Mouse (Mus musculus) urinary bladder, adult 18-20 months (tissue): Measurements from ENCODE around the gene Pop7.

Experiments
- DNase-seq, 2 experiments: peaks; one replicate each; pipeline ENCODE4 v3.0.0; 2022; ENCODE audit warnings: low spot score in 2 of 2, mixed read lengths in 2 of 2

The Pop7 gene

DNA sequence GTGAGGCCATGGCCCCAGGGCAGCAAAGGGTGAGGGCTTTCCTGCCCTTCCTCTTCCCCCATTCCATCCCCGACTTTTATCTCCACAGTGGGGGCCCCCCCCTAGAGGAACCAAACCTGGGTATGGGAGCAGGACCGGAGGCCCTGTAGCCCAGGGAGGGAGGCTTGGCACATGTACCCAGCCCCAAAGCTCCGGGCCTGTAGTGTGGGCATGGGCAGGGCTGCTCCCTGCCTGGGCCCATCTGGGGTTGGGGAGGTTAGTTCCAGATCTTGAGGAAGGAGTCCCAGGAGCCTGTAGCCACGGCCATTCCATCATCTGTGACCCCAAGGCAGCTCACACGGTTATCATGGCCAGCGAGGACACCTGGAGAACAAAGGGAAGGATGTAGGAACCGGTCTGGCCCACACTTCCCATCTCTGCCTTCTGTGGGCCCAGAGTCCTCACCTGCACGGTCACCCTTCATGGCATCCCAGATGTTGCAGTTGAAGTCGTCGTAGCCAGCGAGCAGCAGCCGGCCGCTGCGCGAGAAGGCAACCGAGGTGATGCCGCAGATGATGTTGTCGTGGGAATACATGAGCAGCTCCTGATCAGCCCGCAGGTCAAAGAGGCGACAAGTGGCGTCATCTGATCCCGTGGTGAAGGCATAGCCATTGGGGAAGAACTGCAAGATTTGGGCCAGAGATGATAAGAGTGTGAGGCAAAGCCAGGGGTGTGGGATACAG lies 26.1 kb upstream of the Pop7 start:
- no peak for DNase-seq

- DNase-seq, result no peak
Observed at GRCm38 (mm10) chr5:137527413-137527812, 25.1 kb upstream of the Pop7 start.

GRCm38 (mm10) chr5:137526192-137526936 lies 24.0 kb upstream of the Pop7 start:
- no peak for DNase-seq

GRCm38 (mm10) chr5:137525511-137525910 lies 23.2 kb upstream of the Pop7 start:
- DNase-seq, result no peak

DNA sequence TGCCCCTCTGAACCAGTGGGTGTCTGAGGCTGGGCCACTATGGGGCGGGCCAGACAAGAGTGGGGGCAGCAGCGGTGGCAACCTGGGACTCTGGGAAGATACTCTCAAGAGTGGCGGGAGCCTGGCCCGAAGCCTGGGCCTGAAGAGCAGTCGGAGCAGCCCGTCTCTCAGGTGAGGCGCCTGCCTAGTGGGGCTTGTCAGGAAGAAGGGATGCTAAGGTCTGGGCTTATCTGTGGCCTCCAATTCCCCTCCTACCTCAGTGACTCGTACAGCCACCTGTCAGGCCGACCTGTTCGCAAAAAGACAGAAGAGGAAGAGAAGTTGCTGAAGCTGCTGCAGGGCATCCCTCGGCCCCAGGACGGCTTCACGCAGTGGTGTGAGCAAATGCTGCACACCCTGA lies 22.4 kb upstream of the Pop7 start:
- DNase-seq, result no peak

DNA sequence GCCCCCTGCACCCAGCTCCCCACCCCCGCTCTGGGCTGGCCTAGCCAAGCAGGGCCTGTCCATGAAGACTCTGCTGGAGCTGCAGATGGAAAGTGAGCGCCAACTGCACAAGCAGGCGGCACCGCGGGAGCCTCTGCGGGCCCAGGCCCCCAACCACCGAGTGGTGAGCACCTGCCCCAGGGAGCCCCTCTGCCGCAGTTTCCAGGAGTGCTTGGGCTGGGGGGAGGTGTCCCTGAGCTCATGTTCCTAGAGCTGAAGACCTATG lies 21.9 kb upstream of the Pop7 start:
- no peak for DNase-seq

DNA sequence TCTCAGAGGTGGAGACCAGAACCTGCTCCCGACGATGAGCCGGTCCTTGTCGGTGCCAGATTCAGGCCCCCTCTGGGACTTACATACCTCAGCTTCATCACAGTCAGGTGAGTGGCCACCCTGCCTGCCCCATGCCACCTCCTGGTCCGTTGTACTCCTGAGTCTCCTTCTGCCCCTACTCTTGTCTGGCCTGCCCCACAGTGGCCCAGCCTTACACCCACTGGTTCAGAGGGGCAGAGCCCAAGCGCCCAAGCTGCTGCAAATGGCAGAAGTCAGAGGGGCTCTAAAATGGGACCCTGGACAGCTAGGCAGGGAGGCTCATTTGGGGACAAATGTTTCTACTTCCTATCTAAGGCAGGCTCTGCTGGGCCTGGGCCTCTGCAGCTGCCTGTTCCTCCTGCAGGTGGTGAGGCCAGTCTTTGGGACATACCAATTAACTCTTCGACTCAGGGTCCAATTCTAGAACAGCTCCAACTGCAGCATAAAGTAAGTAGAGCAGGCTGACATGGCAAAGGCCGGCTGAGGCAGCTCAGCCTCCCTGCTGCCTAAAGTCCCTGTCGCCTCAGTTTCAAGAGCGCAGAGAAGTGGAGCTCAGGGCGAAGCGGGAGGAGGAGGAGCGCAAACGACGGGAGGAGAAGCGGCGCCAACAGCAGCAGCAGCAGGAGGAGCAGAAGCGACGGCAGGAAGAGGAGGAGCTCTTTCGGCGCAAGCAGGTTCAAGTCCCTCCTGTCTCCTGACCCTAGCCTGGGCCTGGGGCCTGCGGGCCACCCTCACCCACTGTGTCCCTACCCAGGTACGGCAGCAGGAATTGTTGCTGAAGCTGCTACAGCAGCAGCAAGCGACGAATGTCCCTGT lies 21.3 kb upstream of the Pop7 start:
- no peak for DNase-seq

- DNase-seq, result no peak
Observed at GRCm38 (mm10) chr5:137522711-137523110, 20.4 kb upstream of the Pop7 start.

- no peak for DNase-seq
Observed at GRCm38 (mm10) chr5:137521861-137522260, 19.5 kb upstream of the Pop7 start.

DNA sequence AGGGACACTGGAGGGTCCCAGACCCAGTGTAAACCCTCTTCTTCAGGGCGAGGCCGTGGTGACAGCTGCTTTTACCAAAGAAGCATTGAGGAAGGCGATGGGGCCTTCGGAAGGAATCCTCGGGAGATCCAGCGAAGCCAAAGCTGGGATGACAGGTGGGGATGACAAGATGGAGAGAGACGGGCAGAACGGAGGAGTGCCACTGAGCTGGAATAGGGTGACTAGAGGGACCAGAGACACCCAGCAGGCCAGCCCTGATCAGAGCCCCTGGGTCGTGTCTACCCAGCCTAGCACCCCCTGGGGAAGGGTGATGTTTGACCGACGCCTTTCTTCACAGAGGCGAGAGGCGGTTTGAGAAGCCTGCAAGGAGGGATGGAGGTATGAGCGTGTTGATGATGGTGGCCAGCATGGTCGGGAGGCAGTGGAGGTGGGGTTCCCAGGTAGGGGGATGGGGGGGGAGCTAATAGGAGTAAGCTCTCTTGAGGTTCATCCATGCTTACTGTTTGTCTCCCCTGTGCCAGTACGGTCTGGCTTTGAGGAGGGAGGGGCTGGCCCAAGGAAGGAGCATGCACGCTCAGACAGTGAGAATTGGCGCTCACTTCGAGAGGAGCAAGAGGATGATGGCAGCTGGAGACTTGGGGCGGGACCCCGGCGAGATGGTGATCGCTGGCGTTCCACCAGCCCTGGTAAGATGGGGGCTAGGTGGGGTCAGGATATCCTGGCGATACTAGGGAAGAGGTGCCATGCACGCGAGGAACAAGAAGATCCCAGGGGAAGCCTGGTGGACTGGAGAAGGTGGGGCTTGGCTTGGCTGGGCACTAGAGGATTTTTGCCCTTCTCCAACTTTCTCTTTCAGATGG lies 17.6 kb upstream of the Pop7 start:
- no peak for DNase-seq

DNA sequence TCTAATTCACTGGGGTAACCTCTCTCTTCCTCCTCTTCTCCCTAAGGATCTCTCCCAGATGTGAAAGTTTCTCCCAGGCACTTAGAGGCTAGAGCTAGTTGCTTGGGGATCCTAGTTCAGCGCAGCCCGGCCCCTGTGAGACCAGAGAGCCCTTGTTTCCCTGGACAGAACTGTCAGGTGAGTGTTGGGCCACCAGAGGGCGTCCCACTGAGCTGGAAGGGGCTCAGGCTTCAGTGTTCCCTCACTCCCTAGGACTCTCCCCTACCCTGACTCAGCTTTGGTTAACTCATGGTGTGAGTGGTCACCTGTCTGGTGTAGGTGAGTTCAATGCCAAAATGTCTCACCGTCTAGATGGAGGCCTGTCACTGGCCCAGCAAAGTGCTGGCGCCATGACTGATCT lies 16.1 kb upstream of the Pop7 start, which contains the start of gene Gigyf1:
Gene Gigyf1 (plus strand): TSS at position 113 of the 400 bp plus-strand sequence.
- DNase-seq, result no peak

- DNase-seq, result no peak
Observed at GRCm38 (mm10) chr5:137514811-137515210, 12.5 kb upstream of the Pop7 start.

DNA sequence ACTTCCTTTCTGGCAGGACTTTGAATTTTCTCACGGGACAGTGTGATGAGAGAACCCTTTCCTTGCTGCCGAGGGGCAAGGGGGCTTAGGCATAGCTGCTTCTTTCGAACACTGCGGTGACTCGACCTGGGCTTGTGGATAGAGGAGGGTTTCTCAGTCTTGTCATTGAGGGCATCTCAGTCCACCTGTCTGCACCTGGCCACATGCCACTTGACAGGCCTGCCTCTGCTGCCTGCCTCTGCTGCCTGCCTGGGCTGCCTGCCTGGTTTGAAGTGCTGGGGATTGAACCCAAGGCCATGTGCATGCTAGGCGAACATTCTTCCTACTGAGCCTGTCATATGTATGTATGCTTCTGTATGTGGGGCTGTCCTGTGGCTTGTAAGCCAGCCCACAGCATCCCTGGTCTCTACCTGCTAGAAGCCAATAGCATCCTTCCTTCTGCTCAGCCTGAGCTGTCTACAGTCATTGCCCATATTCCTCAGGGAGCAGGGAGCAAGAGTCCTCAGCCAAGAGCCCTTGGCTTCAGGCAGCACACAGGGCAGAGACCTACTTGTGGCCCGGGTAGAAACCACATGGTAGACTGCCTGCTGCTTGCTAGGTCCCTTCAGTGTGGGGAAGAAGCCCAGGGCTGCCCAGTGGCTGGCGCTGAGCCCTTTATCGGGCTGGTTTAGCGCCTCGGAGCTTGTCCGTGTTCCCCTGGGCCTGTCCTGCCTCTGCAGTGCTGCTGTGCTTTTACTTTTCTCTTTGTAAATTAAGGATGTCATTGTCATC lies 11.8 kb upstream of the Pop7 start:
- DNase-seq, result no peak

DNA sequence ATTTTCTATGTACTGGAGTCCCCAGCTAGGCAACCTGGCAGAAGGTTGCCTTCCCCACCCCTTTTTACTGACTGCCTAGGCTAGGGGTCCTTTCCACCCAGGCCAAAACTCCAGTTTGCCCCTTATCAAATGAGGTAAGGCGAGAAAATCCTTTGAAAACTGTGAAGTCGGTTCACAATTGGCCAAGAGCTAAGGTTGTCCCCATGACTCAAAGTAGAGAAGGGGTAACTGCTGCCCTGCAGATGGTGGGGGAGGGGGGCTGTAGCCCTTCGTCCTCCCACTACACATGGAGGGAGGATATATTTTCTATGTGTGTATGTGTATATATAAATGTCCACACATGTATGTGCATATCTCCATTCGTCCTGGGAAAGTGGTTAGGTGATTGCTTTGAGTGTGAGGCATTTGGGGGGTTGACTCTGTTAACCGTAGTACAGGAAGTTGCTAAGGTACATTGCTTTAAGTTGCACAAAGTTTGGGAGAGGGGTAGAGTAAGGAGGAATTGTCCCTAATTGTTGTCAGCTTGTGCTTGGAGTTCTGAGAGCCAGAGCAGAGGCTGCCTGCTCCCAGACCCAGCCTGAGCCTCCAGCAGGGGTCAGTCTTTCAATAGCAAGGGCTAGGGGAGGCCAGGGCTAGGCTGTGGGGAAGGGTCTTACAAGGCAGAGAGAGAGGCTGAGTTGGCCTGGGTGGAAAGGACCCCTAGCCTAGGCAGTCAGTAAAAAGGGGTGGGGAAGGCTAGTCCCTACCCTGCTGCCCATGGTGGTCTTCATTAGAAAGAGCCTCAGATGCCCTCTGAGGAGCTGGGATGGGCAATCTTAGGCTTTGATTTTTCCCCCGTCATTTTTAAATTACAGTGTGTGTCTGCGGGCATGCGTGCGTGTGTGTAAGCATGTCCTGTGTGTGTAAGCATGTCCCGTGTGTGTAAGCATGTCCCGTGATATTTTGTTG lies 10.8 kb upstream of the Pop7 start:
- DNase-seq, result no peak

DNA sequence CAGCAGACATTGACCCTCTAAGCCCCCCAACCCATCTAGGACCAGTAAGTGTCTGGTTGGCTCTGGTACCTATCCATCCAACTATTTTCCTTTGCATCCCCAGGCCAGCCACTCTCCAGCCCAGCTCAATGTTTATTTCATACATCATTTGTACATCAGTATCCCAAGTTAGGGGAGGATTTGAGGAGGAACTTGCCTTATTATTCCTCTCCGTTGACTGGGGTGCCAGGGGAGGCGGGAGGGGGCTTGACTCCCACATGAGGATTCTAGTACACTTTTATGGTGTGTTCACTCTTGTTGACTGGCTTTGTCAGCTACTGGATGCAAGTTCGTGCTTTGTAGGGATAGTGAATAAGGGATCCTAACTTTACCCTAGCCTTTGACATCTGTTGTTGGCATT lies 9.4 kb upstream of the Pop7 start:
- no peak for DNase-seq

DNA sequence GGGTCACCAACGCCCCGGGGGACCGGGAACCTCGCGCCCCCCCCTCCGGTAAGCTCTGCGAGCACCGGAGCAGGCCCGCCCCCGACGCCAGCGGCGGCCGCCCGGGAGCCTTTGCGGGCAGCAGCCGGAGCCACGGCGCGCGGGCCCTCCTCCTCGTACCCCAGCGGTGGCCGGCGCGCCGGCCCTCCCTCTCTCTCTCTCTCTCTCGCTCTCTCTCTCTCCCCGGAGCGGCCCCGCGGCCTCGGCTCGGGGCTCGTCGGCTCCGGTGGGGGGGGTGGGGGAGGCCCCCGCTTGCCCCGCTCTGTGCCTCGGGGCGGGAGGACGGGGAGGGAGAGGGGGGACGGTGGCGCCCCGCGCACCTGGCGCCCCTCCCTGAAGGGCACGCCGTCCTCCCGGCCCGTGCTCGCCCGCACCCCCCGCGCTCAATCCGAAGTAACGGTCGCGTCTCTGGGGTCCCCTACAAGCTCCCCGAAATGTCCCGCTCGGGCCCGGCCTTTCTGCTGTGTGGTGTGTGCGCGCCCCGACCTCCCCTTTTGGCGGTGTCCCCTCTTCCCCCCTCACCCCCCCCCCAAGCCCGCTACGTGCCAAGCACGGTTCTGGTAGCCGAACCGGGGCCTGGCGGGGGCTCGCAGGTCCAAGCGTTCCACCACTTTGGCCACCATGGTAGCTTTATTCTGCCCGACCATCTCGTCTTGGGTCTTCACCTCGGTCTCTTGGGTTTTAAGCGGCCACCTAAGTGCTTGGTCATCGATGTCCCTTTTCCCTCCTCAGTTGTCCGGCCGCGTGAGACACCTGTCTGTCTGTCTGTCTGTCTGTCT lies 8.5 kb upstream of the Pop7 start:
- no peak for DNase-seq

GRCm38 (mm10) chr5:137510014-137510501 lies 7.7 kb upstream of the Pop7 start:
- DNase-seq, result peak; percentile 63 to 78

GRCm38 (mm10) chr5:137504041-137504440 lies 1.7 kb upstream of the Pop7 start:
- DNase-seq, result no peak

GRCm38 (mm10) chr5:137502667-137503110 lies 371 bp upstream of the Pop7 start:
- peak in 1 of 2 experiments; percentile 75 for DNase-seq
